18 mouse cellular contexts compared by ENCODE assay signal in the genomic region with DNA sequence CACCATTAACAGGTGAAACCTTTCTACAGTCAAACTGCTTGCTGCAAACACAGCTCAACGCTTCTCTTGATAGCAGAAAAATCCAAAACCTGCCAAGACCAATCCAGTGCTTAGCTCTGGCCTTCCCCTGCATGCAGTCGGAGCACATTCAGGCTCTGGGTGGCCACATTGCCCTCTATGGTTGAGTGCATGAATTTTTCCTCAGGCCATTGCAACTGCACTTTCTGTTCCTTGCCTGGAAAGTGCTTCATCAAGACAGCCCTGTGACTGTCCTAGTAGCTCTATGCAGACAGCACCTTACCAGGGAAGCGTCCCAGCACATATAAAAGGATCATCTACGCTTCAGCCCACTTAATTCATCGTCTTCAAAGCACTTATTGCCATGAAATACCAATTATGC.
DNase-seq lines count a peak whose midpoint lies in the region; ATAC-seq and TF ChIP-seq lines count a peak whose summit lies in the region.
"Had no signal": no experiment of that assay in that cellular context is flagged by ENCODE, and none has a peak within 500 bp of the region (broad histone marks: within the 10 kb centered on the region; RNA-seq: fewer than 3 reads in every experiment).

No protein-coding gene starts in this region.

- peaks cover 4% of the 10 kb centered on the region; the same call in 1 of the 2 replicates for H3K36me3 ChIP-seq in intestine, postnatal 0 days (ENCODE audit: control insufficient read depth, insufficient read depth)
- H3K36me3 ChIP-seq in intestine, embryonic 16.5 days (ENCODE audit: control insufficient read depth, insufficient read depth, low read length): no peaks in the 10 kb centered on the region
- peaks cover 5% of the 10 kb centered on the region; the same call in 1 of the 2 replicates for H3K36me3 ChIP-seq in lung, postnatal 0 days (ENCODE audit: insufficient read depth, low read length)
- H3K36me3 ChIP-seq: liver, embryonic 15.5 days had no signal

- H3K4me2 ChIP-seq in intestine, postnatal 0 days (replicated peaks; ENCODE audit: low read depth): no peak overlapping the region
- H3K4me2 ChIP-seq in intestine, embryonic 16.5 days (ENCODE audit: low read depth, low read length): no peak overlapping the region
- H3K4me2 ChIP-seq in lung, postnatal 0 days (replicated peaks; ENCODE audit: low read depth, low read length): no peak overlapping the region
- H3K4me2 ChIP-seq: embryonic facial prominence, embryonic 15.5 days; limb, embryonic 15.5 days; liver, embryonic 15.5 days had no signal

- 0 out of 2 replicates have a peak, but pooled peaks have one; percentile 45 for ATAC-seq in cerebellum, adult (ENCODE audit: insufficient number of reproducible peaks, low FRiP score, low TSS enrichment)
- no peak for ATAC-seq in intestine, postnatal 0 days
- ATAC-seq in intestine, embryonic 16.5 days: no peak
- no peak for ATAC-seq in lung, postnatal 0 days
- ATAC-seq: activated CD4-positive, CD25-positive, alpha-beta regulatory T cell, adult 4 months; Patski had no signal

- TF ChIP-seq EP300 in lung, postnatal 0 days (IDR thresholded peaks at IDR 0.05): no peak

- H3K4me1 ChIP-seq in intestine, postnatal 0 days (replicated peaks; ENCODE audit: control insufficient read depth, insufficient read depth, low read length): no peaks in the 10 kb centered on the region
- H3K4me1 ChIP-seq in intestine, embryonic 16.5 days (ENCODE audit: control insufficient read depth, insufficient read depth, low read length): no peaks in the 10 kb centered on the region
- no peaks in the 10 kb centered on the region for H3K4me1 ChIP-seq in lung, postnatal 0 days (ENCODE audit: insufficient read depth, low read depth, low read length)
- peaks cover 6% of the 10 kb centered on the region; the same call in 1 of the 2 replicates for H3K4me1 ChIP-seq in lung, adult 2 months (ENCODE audit: control insufficient read depth, insufficient read depth, low read length)
- H3K4me1 ChIP-seq: embryonic facial prominence, embryonic 15.5 days; limb, embryonic 15.5 days; liver, embryonic 15.5 days had no signal

- DNase-seq in cerebellum, adult 11 months: no peak
- DNase-seq in lung, postnatal 0 days (ENCODE audit: low spot score): no peak
- no peak for DNase-seq in lung, adult 2 months
- DNase-seq in ES-CJ7 (ENCODE audit: low read depth, low spot score): peak; percentile 12
- no peak for DNase-seq in thymus, adult 18-20 months
- DNase-seq: adrenal gland, postnatal 14 days; cerebellum, adult 2 months; cerebellum, postnatal 36 days; heart, postnatal 4 days; lung, postnatal 10 days had no signal

- 75% methylated on average over 5 of the region's 5 CpGs for WGBS in intestine, postnatal 0 days
- WGBS in intestine, embryonic 16.5 days: 75% methylated on average over 5 of the region's 5 CpGs
- WGBS in lung, postnatal 0 days: 70% methylated on average over 5 of the region's 5 CpGs
- WGBS in lung, adult 2 months: 60% methylated on average over 5 of the region's 5 CpGs

- H3K27ac ChIP-seq in intestine, postnatal 0 days (ENCODE audit: low read depth, low read length): no peak overlapping the region
- no peak overlapping the region for H3K27ac ChIP-seq in intestine, embryonic 16.5 days (ENCODE audit: low read length)
- no peak overlapping the region for H3K27ac ChIP-seq in lung, postnatal 0 days (ENCODE audit: low read length)
- H3K27ac ChIP-seq: embryonic facial prominence, embryonic 15.5 days; limb, embryonic 15.5 days; liver, embryonic 15.5 days had no signal

- no peak overlapping the region for H3K9ac ChIP-seq in intestine, postnatal 0 days (ENCODE audit: low read depth, low read length)
- H3K9ac ChIP-seq in intestine, embryonic 16.5 days (ENCODE audit: low read depth, low read length): no peak overlapping the region
- no peak overlapping the region for H3K9ac ChIP-seq in lung, postnatal 0 days (replicated peaks; ENCODE audit: low read depth)
- H3K9ac ChIP-seq: embryonic facial prominence, embryonic 15.5 days; limb, embryonic 15.5 days; liver, embryonic 15.5 days had no signal

- no peak overlapping the region for H3K4me3 ChIP-seq in intestine, postnatal 0 days (ENCODE audit: low read depth, low read length)
- H3K4me3 ChIP-seq in intestine, embryonic 16.5 days (ENCODE audit: low read length): no peak overlapping the region
- H3K4me3 ChIP-seq in lung, postnatal 0 days (ENCODE audit: low read depth, low read length): no peak overlapping the region
- H3K4me3 ChIP-seq in lung, adult 2 months (replicated peaks; ENCODE audit: extremely low read depth, low read depth, low read length): no peak overlapping the region
- H3K4me3 ChIP-seq: embryonic facial prominence, embryonic 15.5 days; limb, embryonic 15.5 days; liver, embryonic 15.5 days had no signal

- no peak for TF ChIP-seq POLR2A in lung, adult 2 months (IDR thresholded peaks at IDR 0.05; ENCODE audit: borderline replicate concordance, extremely low read depth, low read depth, low read length)

- peak; percentile 44 for TF ChIP-seq CTCF in intestine, postnatal 0 days (IDR thresholded peaks at IDR 0.05; ENCODE audit: low read depth)
- peak; percentile 20; the same call in 1 of the 2 replicates for TF ChIP-seq CTCF in lung, postnatal 0 days (IDR thresholded peaks at IDR 0.05)
- TF ChIP-seq CTCF in lung, adult 2 months (IDR thresholded peaks at IDR 0.05; ENCODE audit: insufficient read depth, low read length): no peak

- H3K9me3 ChIP-seq in intestine, postnatal 0 days (ENCODE audit: control insufficient read depth): no peaks in the 10 kb centered on the region
- no peaks in the 10 kb centered on the region for H3K9me3 ChIP-seq in intestine, embryonic 16.5 days (ENCODE audit: control insufficient read depth, low read length)
- no peaks in the 10 kb centered on the region for H3K9me3 ChIP-seq in lung, postnatal 0 days (ENCODE audit: low read length)
- H3K9me3 ChIP-seq: embryonic facial prominence, embryonic 15.5 days; limb, embryonic 15.5 days; liver, embryonic 15.5 days had no signal

- H3K27me3 ChIP-seq in intestine, postnatal 0 days (replicated peaks; ENCODE audit: control insufficient read depth, insufficient read depth, low read length): no peaks in the 10 kb centered on the region
- no peaks in the 10 kb centered on the region for H3K27me3 ChIP-seq in intestine, embryonic 16.5 days (replicated peaks; ENCODE audit: control insufficient read depth, insufficient read depth, low read length)
- no peaks in the 10 kb centered on the region for H3K27me3 ChIP-seq in lung, postnatal 0 days (replicated peaks; ENCODE audit: insufficient read depth, low read length)
- H3K27me3 ChIP-seq: embryonic facial prominence, embryonic 15.5 days; limb, embryonic 15.5 days; liver, embryonic 15.5 days; Patski had no signal
